Mouse (Mus musculus) E14TG2a.4 (cell line): Measurements from ENCODE around the gene Pax3.

Source experiments
- CTCF ChIP-seq: conservative IDR thresholded peaks from 2 replicates; pipeline ENCODE4 v1.5.1; 2014; ENCODE audit warnings: low read length
- NANOG ChIP-seq: IDR thresholded peaks from 2 replicates; pipeline ENCODE4 v1.6.1; 2014; ENCODE audit warnings: borderline replicate concordance, low read length, mixed read lengths
- POU5F1 ChIP-seq: IDR thresholded peaks from 2 replicates; pipeline ENCODE4 v1.6.1; 2014; ENCODE audit warnings: low read length, borderline replicate concordance

GRCm38 (mm10) chr1:78157930-78158329, 39.0 kb downstream of the Pax3 start:
- no peak for TF ChIP-seq CTCF
- TF ChIP-seq NANOG = no peak
- no peak for TF ChIP-seq POU5F1
